Mouse (Mus musculus) ES-Bruce4 (cell line): ENCODE data around the gene Gm45717.

Experiments used
- EP300 ChIP-seq: IDR thresholded peaks from 2 replicates; pipeline ENCODE4 v1.6.1; 2011; ENCODE audit warnings: low read depth, low read length; ENCODE audit not compliant: insufficient read depth
- POLR2A ChIP-seq: IDR thresholded peaks from one replicate; pipeline ENCODE4 v1.8.1; 2011; ENCODE audit warnings: low read length; ENCODE audit not compliant: insufficient read depth

GRCm38 (mm10) chr7:141003248-141004010, 47.7 kb upstream of the Gm45717 start:
- TF ChIP-seq POLR2A (no peak), EP300 (no peak)
